ENCODE assay signal across 21 mouse cellular contexts in the genomic region with DNA sequence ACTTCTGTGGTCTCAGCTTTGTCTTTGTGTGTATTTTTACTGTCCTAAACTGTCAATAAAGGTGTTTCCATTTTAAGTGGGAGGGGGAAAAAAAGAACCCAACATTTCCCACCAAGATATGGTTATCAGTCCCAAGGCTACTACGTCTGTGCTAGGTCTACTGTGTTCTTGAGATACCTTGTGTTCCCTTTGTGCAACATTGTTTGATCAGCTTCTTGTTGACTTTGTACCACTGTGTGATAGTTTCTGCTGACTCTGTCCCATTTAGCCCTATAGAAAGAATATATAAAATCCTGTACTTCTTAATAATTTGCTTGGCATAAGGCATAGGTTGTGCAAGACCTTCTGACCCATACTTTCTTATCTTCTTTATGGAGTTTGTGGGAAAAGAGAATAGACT. TPM values are rescaled to one million over a fixed set of nuclear protein-coding genes. Genes with fewer than 3 reads are reported as not detected.
DNase-seq lines count a peak whose midpoint lies in the region; ATAC-seq and TF ChIP-seq lines count a peak whose summit lies in the region.
"Had no signal": no experiment of that assay in that cellular context is flagged by ENCODE, and none has a peak within 500 bp of the region (broad histone marks: within the 10 kb centered on the region; RNA-seq: fewer than 3 reads in every experiment).

No protein-coding gene starts in this region.

- no peaks in the 10 kb centered on the region for H3K4me1 ChIP-seq in intestine, embryonic 16.5 days (ENCODE audit: control insufficient read depth, insufficient read depth, low read length)
- 0 out of 2 replicates have a peak, but pooled peaks cover 3% of the 10 kb centered on the region for H3K4me1 ChIP-seq in intestine, embryonic 15.5 days (replicated peaks)
- no peaks in the 10 kb centered on the region for H3K4me1 ChIP-seq in stomach, embryonic 15.5 days
- no peaks in the 10 kb centered on the region for H3K4me1 ChIP-seq in stomach, postnatal 0 days (replicated peaks; ENCODE audit: control insufficient read depth, insufficient read depth)

- 79% methylated on average over 1 of the region's 1 CpGs for WGBS in intestine, embryonic 16.5 days
- 77% methylated on average over 1 of the region's 1 CpGs for WGBS in intestine, embryonic 15.5 days
- WGBS in stomach, embryonic 15.5 days = 84% methylated on average over 1 of the region's 1 CpGs
- 52% methylated on average over 1 of the region's 1 CpGs for WGBS in stomach, postnatal 0 days

- H3K27me3 ChIP-seq in intestine, embryonic 16.5 days (replicated peaks; ENCODE audit: control insufficient read depth, insufficient read depth, low read length) = no peaks in the 10 kb centered on the region
- H3K27me3 ChIP-seq in intestine, embryonic 15.5 days (replicated peaks) = no peaks in the 10 kb centered on the region
- no peaks in the 10 kb centered on the region for H3K27me3 ChIP-seq in stomach, embryonic 15.5 days (replicated peaks)
- no peaks in the 10 kb centered on the region for H3K27me3 ChIP-seq in stomach, postnatal 0 days (ENCODE audit: control insufficient read depth, insufficient read depth, low read length)
- H3K27me3 ChIP-seq: CH12.LX, Patski had no signal

- no peak overlapping the region for H3K27ac ChIP-seq in intestine, embryonic 16.5 days (ENCODE audit: low read length)
- H3K27ac ChIP-seq in intestine, embryonic 15.5 days = no peak overlapping the region
- H3K27ac ChIP-seq in stomach, embryonic 15.5 days = no peak overlapping the region
- H3K27ac ChIP-seq in stomach, postnatal 0 days (replicated peaks) = no peak overlapping the region

- ATAC-seq in intestine, embryonic 16.5 days = 0 out of 2 replicates have a peak, but pooled peaks have one; percentile 23
- no peak for ATAC-seq in intestine, embryonic 15.5 days
- peak; percentile 68; the same call in 1 of the 2 replicates for ATAC-seq in stomach, embryonic 15.5 days (ENCODE audit: insufficient read depth, low FRiP score, low read depth)
- ATAC-seq in stomach, postnatal 0 days (ENCODE audit: low FRiP score, low TSS enrichment) = peak; percentile 86; the same call in 1 of the 2 replicates
- ATAC-seq: activated CD4-positive, CD25-positive, alpha-beta regulatory T cell, adult 4 months; CD4-positive, CD25-positive, alpha-beta regulatory T cell, adult 4 months; Patski had no signal

- no peak overlapping the region for H3K9ac ChIP-seq in intestine, embryonic 16.5 days (ENCODE audit: low read depth, low read length)
- no peak overlapping the region for H3K9ac ChIP-seq in intestine, embryonic 15.5 days
- no peak overlapping the region for H3K9ac ChIP-seq in stomach, embryonic 15.5 days
- no peak overlapping the region for H3K9ac ChIP-seq in stomach, postnatal 0 days (ENCODE audit: low read length)

- DNase-seq in stomach, postnatal 0 days (ENCODE audit: low spot score) = no peak
- no peak for DNase-seq in left cerebral cortex, postnatal 14 days (ENCODE audit: low spot score in 2 of 2)
- no peak for DNase-seq in left cerebral cortex, postnatal 25 days (ENCODE audit: low spot score in 2 of 2)
- DNase-seq: adrenal gland, adult 2 months; adrenal gland, adult 8-10 months; adrenal gland, postnatal 10 days; adrenal gland, postnatal 14 days; adrenal gland, postnatal 25 days; adrenal gland, postnatal 36 days; B cell, adult 2 months; cerebellum, adult 11 months; cerebellum, adult 11-12 months; cerebellum, adult 18-20 months had no signal

- TF ChIP-seq EP300 in stomach, postnatal 0 days (optimal IDR thresholded peaks at IDR 0.05) = no peak

- TF ChIP-seq CTCF in stomach, postnatal 0 days (IDR thresholded peaks at IDR 0.05; ENCODE audit: low read depth) = no peak

- intact Hi-C loops in left cerebral cortex, postnatal 14 days (cut with DNase I) = no loop called here
- intact Hi-C loops in left cerebral cortex, postnatal 25 days (cut with DNase I) = no loop called here

- no peak overlapping the region for H3K4me2 ChIP-seq in intestine, embryonic 16.5 days (ENCODE audit: low read depth, low read length)
- H3K4me2 ChIP-seq in intestine, embryonic 15.5 days (replicated peaks) = no peak overlapping the region
- H3K4me2 ChIP-seq in stomach, embryonic 15.5 days = no peak overlapping the region
- H3K4me2 ChIP-seq in stomach, postnatal 0 days (replicated peaks; ENCODE audit: low read depth) = no peak overlapping the region

- no peaks in the 10 kb centered on the region for H3K36me3 ChIP-seq in intestine, embryonic 16.5 days (ENCODE audit: control insufficient read depth, insufficient read depth, low read length)
- no peaks in the 10 kb centered on the region for H3K36me3 ChIP-seq in intestine, embryonic 15.5 days
- 0 out of 2 replicates have a peak, but pooled peaks cover 4% of the 10 kb centered on the region for H3K36me3 ChIP-seq in stomach, embryonic 15.5 days
- H3K36me3 ChIP-seq in stomach, postnatal 0 days (ENCODE audit: control insufficient read depth, insufficient read depth, low read length) = no peaks in the 10 kb centered on the region

- no peak overlapping the region for H3K4me3 ChIP-seq in intestine, embryonic 16.5 days (ENCODE audit: low read length)
- H3K4me3 ChIP-seq in intestine, embryonic 15.5 days (replicated peaks) = no peak overlapping the region
- no peak overlapping the region for H3K4me3 ChIP-seq in stomach, embryonic 15.5 days (replicated peaks)
- no peak overlapping the region for H3K4me3 ChIP-seq in stomach, postnatal 0 days (ENCODE audit: low read depth, low read length)

- H3K9me3 ChIP-seq in intestine, embryonic 16.5 days (ENCODE audit: control insufficient read depth, low read length) = no peaks in the 10 kb centered on the region
- no peaks in the 10 kb centered on the region for H3K9me3 ChIP-seq in intestine, embryonic 15.5 days
- H3K9me3 ChIP-seq in stomach, embryonic 15.5 days = no peaks in the 10 kb centered on the region
- no peaks in the 10 kb centered on the region for H3K9me3 ChIP-seq in stomach, postnatal 0 days (ENCODE audit: control insufficient read depth, low read length)
- H3K9me3 ChIP-seq: G1E had no signal

RNA-seq across cellular contexts. Expression of gene Zfp708, which starts 7.6 kb away (rescaled TPM):
- 2.2 and 2.6 TPM in 2 replicates for polyA plus RNA-seq in intestine, embryonic 16.5 days (2015; fragmentation: Nextera tagmentation; extraction: Ambion mirVana)
- 3.6 and 4.6 TPM in 2 replicates for polyA plus RNA-seq in intestine, embryonic 15.5 days (2015; fragmentation: Nextera tagmentation; extraction: Ambion mirVana)
- 3.7 and 4.5 TPM in 2 replicates for polyA plus RNA-seq in stomach, embryonic 15.5 days (2015; fragmentation: Nextera tagmentation; extraction: Ambion mirVana)
- polyA plus RNA-seq in stomach, postnatal 0 days (2015; fragmentation: Nextera tagmentation; extraction: Ambion mirVana) = 1.8 and 2.3 TPM in 2 replicates
- 1 to 10 TPM; 2.3 to 2.5 TPM for total RNA-seq in left cerebral cortex, postnatal 14 days (2021)
- 1 to 10 TPM; 2.3 to 2.5 TPM for total RNA-seq in left cerebral cortex, postnatal 25 days (2021)
- polyA plus RNA-seq: adrenal gland, adult 2 months had no signal

RNA-seq across cellular contexts. Expression of gene Gm28557, which starts 18.2 kb away (rescaled TPM):
- 2.1 and 2.7 TPM in 2 replicates for polyA plus RNA-seq in intestine, embryonic 16.5 days (2015; fragmentation: Nextera tagmentation; extraction: Ambion mirVana)
- 2.5 and 3.3 TPM in 2 replicates for polyA plus RNA-seq in intestine, embryonic 15.5 days (2015; fragmentation: Nextera tagmentation; extraction: Ambion mirVana)
- 3.1 and 3.2 TPM in 2 replicates for polyA plus RNA-seq in stomach, embryonic 15.5 days (2015; fragmentation: Nextera tagmentation; extraction: Ambion mirVana)
- polyA plus RNA-seq in stomach, postnatal 0 days (2015; fragmentation: Nextera tagmentation; extraction: Ambion mirVana) = 1.1 and 1.3 TPM in 2 replicates
- total RNA-seq in left cerebral cortex, postnatal 14 days (2021) = 1 to 10 TPM; 1.6 to 2.2 TPM
- total RNA-seq in left cerebral cortex, postnatal 25 days (2021) = 1 to 10 TPM; 2.0 to 2.2 TPM

RNA-seq across cellular contexts. Expression of gene Rslcan18, which starts 25.9 kb away (rescaled TPM):
- polyA plus RNA-seq in intestine, embryonic 16.5 days (2015; fragmentation: Nextera tagmentation; extraction: Ambion mirVana) = 0.16 and 0.43 TPM in 2 replicates
- 0.09 and 0.20 TPM in 2 replicates for polyA plus RNA-seq in intestine, embryonic 15.5 days (2015; fragmentation: Nextera tagmentation; extraction: Ambion mirVana)
- polyA plus RNA-seq in stomach, embryonic 15.5 days (2015; fragmentation: Nextera tagmentation; extraction: Ambion mirVana) = 0.28 and 0.41 TPM in 2 replicates
- 0.06 and 0.10 TPM in 2 replicates for polyA plus RNA-seq in stomach, postnatal 0 days (2015; fragmentation: Nextera tagmentation; extraction: Ambion mirVana)
- under 1 TPM in 1 of 2 experiments, not detected in 1; 0.33 TPM for total RNA-seq in left cerebral cortex, postnatal 14 days (2021)
- under 1 TPM; 0.30 to 0.69 TPM for total RNA-seq in left cerebral cortex, postnatal 25 days (2021)

RNA-seq across cellular contexts. Expression of gene Zfp712, which starts 29.2 kb away (rescaled TPM):
- polyA plus RNA-seq in intestine, embryonic 16.5 days (2015; fragmentation: Nextera tagmentation; extraction: Ambion mirVana) = 2.2 and 2.4 TPM in 2 replicates
- 2.4 and 3.1 TPM in 2 replicates for polyA plus RNA-seq in intestine, embryonic 15.5 days (2015; fragmentation: Nextera tagmentation; extraction: Ambion mirVana)
- polyA plus RNA-seq in stomach, embryonic 15.5 days (2015; fragmentation: Nextera tagmentation; extraction: Ambion mirVana) = 3.3 TPM in 2 replicates
- polyA plus RNA-seq in stomach, postnatal 0 days (2015; fragmentation: Nextera tagmentation; extraction: Ambion mirVana) = 1.1 and 1.2 TPM in 2 replicates
- 1 to 10 TPM; 4.8 to 5.8 TPM for total RNA-seq in left cerebral cortex, postnatal 14 days (2021)
- 1 to 10 TPM; 5.3 to 6.4 TPM for total RNA-seq in left cerebral cortex, postnatal 25 days (2021)

RNA-seq across cellular contexts. Expression of gene Zfp759, which starts 31.3 kb away (rescaled TPM):
- polyA plus RNA-seq in intestine, embryonic 16.5 days (2015; fragmentation: Nextera tagmentation; extraction: Ambion mirVana) = 1.4 TPM in 2 replicates
- 1.7 and 2.1 TPM in 2 replicates for polyA plus RNA-seq in intestine, embryonic 15.5 days (2015; fragmentation: Nextera tagmentation; extraction: Ambion mirVana)
- polyA plus RNA-seq in stomach, embryonic 15.5 days (2015; fragmentation: Nextera tagmentation; extraction: Ambion mirVana) = 1.9 and 2.2 TPM in 2 replicates
- polyA plus RNA-seq in stomach, postnatal 0 days (2015; fragmentation: Nextera tagmentation; extraction: Ambion mirVana) = 0.65 and 0.76 TPM in 2 replicates
- total RNA-seq in left cerebral cortex, postnatal 14 days (2021) = 10 to 100 TPM in 1 of 2 experiments, 1 to 10 TPM in 1; 8.8 to 10.5 TPM
- 10 to 100 TPM in 1 of 2 experiments, 1 to 10 TPM in 1; 9.9 to 12.1 TPM for total RNA-seq in left cerebral cortex, postnatal 25 days (2021)
- polyA plus RNA-seq: adrenal gland, adult 2 months had no signal
